9 mouse cellular contexts compared by ENCODE assay signal in genomic region chr5:146983216-146983615, GRCm38 (mm10). TPM values are rescaled to one million over a fixed set of nuclear protein-coding genes. Genes with fewer than 3 reads are reported as not detected.
A peak's percentile ranks its signal among the peaks of the same experiment; 100 is the strongest.
DNase-seq lines count a peak whose midpoint lies in the region; ATAC-seq lines count a peak whose summit lies in the region.
"Had no signal": no experiment of that assay in that cellular context is flagged by ENCODE, and none has a peak within 500 bp of the region (broad histone marks: within the 10 kb centered on the region; RNA-seq: fewer than 3 reads in every experiment).

No protein-coding gene starts in this region.

- no peak overlapping the region for H3K4me2 ChIP-seq in kidney, embryonic 15.5 days
- no peak overlapping the region for H3K4me2 ChIP-seq in midbrain, embryonic 16.5 days (ENCODE audit: low read length)
- H3K4me2 ChIP-seq: limb, embryonic 13.5 days had no signal

- no peak; the same call in 1 of the 2 replicates for ATAC-seq in kidney, embryonic 15.5 days (replicated peaks; ENCODE audit: low FRiP score)
- ATAC-seq in midbrain, embryonic 16.5 days: peak; percentile 62

- intact Hi-C loops in left cerebral cortex, postnatal 36 days (cut with DNase I): loop anchor here (2.0 to 10.0 kb wide), 2 partner anchors 244 to 332 kb away; no protein-coding TSS in a partner anchor

- H3K4me3 ChIP-seq in kidney, embryonic 15.5 days (replicated peaks): no peak overlapping the region
- no peak overlapping the region for H3K4me3 ChIP-seq in midbrain, embryonic 16.5 days (ENCODE audit: low read depth, low read length)
- H3K4me3 ChIP-seq: limb, embryonic 13.5 days had no signal

- H3K27me3 ChIP-seq in kidney, embryonic 15.5 days: peaks cover 41% of the 10 kb centered on the region
- peaks cover 2% of the 10 kb centered on the region for H3K27me3 ChIP-seq in midbrain, embryonic 16.5 days (ENCODE audit: control insufficient read depth, insufficient read depth, low read depth, low read length)
- no peaks in the 10 kb centered on the region for H3K27me3 ChIP-seq in splenic B cell, adult 2 months (ENCODE audit: control insufficient read depth, insufficient read depth, low read length, poor library complexity, severe bottlenecking)

- H3K9ac ChIP-seq in kidney, embryonic 15.5 days: no peak overlapping the region
- H3K9ac ChIP-seq in midbrain, embryonic 16.5 days (ENCODE audit: low read depth, low read length): no peak overlapping the region
- H3K9ac ChIP-seq: limb, embryonic 13.5 days had no signal

- no peaks in the 10 kb centered on the region for H3K9me3 ChIP-seq in kidney, embryonic 15.5 days (replicated peaks)
- H3K9me3 ChIP-seq in midbrain, embryonic 16.5 days (replicated peaks; ENCODE audit: control insufficient read depth, low read length, poor library complexity, severe bottlenecking): no peaks in the 10 kb centered on the region
- H3K9me3 ChIP-seq: limb, embryonic 13.5 days had no signal

- peak; percentile 71 for DNase-seq in kidney, adult 18-20 months
- peak; percentile 18 for DNase-seq in adrenal gland, adult 8-10 months
- DNase-seq in embryo, embryonic 11.5 days (ENCODE audit: low read depth, low spot score): peak; percentile 51
- DNase-seq in heart, postnatal 4 days: peak; percentile 73
- DNase-seq in left cerebral cortex, postnatal 36 days (ENCODE audit: low spot score in 2 of 2): peak; percentile 32 to 46
- DNase-seq in splenic B cell, adult 2 months (ENCODE audit: low read depth, low spot score): peak; percentile 73

- no peaks in the 10 kb centered on the region for H3K4me1 ChIP-seq in kidney, embryonic 15.5 days
- no peaks in the 10 kb centered on the region; the same call in 1 of the 2 replicates for H3K4me1 ChIP-seq in midbrain, embryonic 16.5 days (ENCODE audit: control insufficient read depth, insufficient read depth, low read length)
- H3K4me1 ChIP-seq: limb, embryonic 13.5 days had no signal

- no peak overlapping the region for H3K27ac ChIP-seq in kidney, embryonic 15.5 days
- no peak overlapping the region for H3K27ac ChIP-seq in midbrain, embryonic 16.5 days (ENCODE audit: low read length)
- H3K27ac ChIP-seq: limb, embryonic 13.5 days had no signal

- WGBS in kidney, embryonic 15.5 days: 8% methylated on average over 8 of the region's 8 CpGs
- 8% methylated on average over 8 of the region's 8 CpGs for WGBS in midbrain, embryonic 16.5 days

- no peaks in the 10 kb centered on the region for H3K36me3 ChIP-seq in kidney, embryonic 15.5 days
- H3K36me3 ChIP-seq in midbrain, embryonic 16.5 days (ENCODE audit: control insufficient read depth, insufficient read depth, low read length): no peaks in the 10 kb centered on the region
- no peaks in the 10 kb centered on the region for H3K36me3 ChIP-seq in splenic B cell, adult 2 months (ENCODE audit: control insufficient read depth, insufficient read depth, low read length, poor library complexity, severe bottlenecking)
- H3K36me3 ChIP-seq: limb, embryonic 13.5 days had no signal

RNA-seq across cellular contexts. Expression of gene Mtif3, which starts 19.6 kb away (rescaled TPM):
- polyA plus RNA-seq in kidney, embryonic 15.5 days (2015; fragmentation: Nextera tagmentation; extraction: Ambion mirVana): 24.8 and 25.0 TPM in 2 replicates
- 10 to 100 TPM; 30.6 to 38.0 (median 34.2) TPM for total RNA-seq in adrenal gland, adult 8-10 months (2022)
- total RNA-seq in heart, postnatal 4 days (2021): 10 to 100 TPM; 13.3 to 15.7 TPM
- total RNA-seq in left cerebral cortex, postnatal 36 days (2021): 10 to 100 TPM; 18.5 to 19.9 TPM
- polyA plus RNA-seq in midbrain, embryonic 16.5 days (2015; fragmentation: Nextera tagmentation; extraction: Ambion mirVana): 28.4 and 31.2 TPM in 2 replicates

RNA-seq across cellular contexts. Expression of gene Gtf3a, which starts 34.8 kb away (rescaled TPM):
- 120 and 125 TPM in 2 replicates for polyA plus RNA-seq in kidney, embryonic 15.5 days (2015; fragmentation: Nextera tagmentation; extraction: Ambion mirVana)
- total RNA-seq in adrenal gland, adult 8-10 months (2022): 10 to 100 TPM; 24.8 to 30.4 (median 28.6) TPM
- total RNA-seq in heart, postnatal 4 days (2021): 10 to 100 TPM; 29.2 to 29.5 TPM
- total RNA-seq in left cerebral cortex, postnatal 36 days (2021): 10 to 100 TPM; 21.0 to 27.2 TPM
- 112 and 116 TPM in 2 replicates for polyA plus RNA-seq in midbrain, embryonic 16.5 days (2015; fragmentation: Nextera tagmentation; extraction: Ambion mirVana)

Comparison
In these comparisons a context has a peak if more than half of its experiments do, and no peak if none do; other contexts are left out.
1. DNase-seq: peak in every context shown above with its lines; median percentile 73 in heart, postnatal 4 days; 73 in splenic B cell, adult 2 months; 71 in kidney, adult 18-20 months; 51 in embryo, embryonic 11.5 days; 39 in left cerebral cortex, postnatal 36 days; 18 in adrenal gland, adult 8-10 months.